Mouse (Mus musculus): ENCODE measurements at regions not wholly inside any gene's neighbourhood (a gene's known extent, or its start where the extent isn't known, plus 50 kb on each side); places are given as distances from the start of the nearest gene placed in this dataset.

DNA sequence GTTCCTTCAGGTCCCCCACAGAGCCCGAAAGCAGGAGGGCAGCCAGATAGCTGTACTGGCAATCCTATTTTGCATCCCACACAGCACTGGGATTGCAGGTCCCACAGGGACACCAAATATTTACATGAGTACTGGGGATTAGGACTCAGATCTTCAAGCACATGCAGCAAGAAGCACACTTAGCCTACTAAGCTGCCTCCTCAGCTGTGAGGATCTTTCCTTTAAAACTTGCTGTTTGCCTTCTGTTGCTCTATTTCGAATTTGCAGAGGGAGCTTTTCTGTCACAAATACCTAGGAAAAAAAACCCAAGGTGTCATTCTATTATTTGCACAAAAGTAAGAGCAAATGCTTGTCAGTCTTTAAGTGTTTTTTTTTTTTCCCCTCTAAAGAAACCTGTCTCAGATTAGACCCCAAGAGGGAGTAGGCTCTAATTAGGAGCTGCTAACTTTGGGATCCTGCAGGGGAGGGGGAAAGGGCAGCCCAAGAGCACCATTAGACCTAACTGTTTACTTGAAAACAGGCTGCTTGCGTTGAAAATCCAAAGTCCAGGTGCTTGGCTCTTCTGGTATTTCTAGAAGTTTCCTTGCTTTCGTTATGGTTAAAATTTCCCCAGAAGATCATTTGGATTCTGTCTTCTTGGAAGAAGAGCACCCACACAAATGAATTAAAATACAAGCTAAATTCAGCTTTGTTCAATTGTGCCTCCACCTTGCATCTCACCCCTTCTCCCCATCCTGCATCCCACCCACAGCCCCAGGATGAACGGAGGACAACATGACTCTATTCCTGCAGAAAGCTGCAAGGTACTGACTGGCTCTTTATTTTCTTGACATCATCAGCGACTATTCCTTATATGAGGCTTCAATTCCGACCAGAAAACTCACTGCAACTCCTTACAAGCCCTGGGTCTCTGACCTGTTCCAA, 215.5 kb downstream of the Kcnj2 start:
- DNase-seq, result no peak

- DNase-seq, result no peak
Observed at GRCm38 (mm10) chr11:111282283-111282682, 216.3 kb downstream of the Kcnj2 start.

DNA sequence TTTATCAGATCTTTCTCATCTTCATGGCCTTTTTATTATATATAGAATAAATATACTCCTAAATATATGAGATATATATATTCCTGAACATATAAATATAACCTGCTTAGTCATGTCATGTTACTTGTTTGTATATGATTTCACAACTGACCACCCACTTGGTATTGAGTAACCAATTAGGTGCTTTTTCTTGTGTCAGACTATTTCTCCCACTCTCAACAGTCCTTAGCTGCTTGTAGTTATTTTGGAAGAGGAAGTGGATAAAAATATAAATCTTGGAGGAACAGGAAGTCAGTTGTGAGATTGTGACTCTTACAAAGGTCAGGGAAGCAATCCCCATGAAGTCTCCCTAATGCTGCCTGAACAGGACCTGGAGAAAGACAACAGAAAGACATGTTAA, 224.6 kb downstream of the Kcnj2 start:
- DNase-seq, result no peak

DNA sequence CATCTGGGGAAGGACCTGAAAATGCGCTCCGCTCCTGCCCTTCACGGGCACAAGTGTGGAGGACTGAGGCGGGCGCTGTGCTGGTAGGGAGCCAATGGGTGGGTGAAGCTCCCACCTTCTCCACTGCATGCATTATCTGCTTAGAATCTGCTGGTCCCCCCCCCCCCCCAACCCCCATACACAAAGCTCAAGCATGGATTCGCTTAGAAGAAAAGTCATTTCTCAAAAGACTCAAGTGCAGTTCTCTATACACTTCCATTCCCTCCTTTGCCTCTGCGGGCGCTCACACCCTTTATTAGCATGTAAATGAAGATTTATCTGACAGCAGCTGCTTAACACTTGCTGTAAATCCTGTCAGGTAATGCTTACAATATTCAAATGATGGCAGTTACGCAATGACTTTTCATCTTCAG, 230.4 kb downstream of the Kcnj2 start:
- no peak for DNase-seq

GRCm38 (mm10) chr11:111312802-111313201, 246.8 kb downstream of the Kcnj2 start:
- no peak for DNase-seq

DNA sequence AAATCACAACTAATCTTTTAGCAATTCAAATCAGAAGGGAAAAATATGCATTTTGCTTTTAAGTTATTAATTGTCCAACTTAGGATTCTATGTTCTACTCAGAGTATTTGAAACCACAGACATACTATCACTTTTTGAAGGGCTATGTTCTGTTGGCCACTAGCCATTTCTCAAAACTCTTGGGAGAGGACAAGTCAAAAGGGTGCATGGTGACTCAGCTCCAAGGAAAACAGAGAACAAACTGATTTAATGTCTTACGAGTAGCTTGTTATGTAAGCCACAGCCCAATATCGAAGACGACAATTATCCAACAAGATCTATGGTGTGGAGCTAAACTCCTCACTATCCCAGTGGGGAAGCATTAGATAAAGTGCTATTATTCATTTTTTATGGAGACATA, 247.6 kb downstream of the Kcnj2 start:
- no peak for DNase-seq

DNA sequence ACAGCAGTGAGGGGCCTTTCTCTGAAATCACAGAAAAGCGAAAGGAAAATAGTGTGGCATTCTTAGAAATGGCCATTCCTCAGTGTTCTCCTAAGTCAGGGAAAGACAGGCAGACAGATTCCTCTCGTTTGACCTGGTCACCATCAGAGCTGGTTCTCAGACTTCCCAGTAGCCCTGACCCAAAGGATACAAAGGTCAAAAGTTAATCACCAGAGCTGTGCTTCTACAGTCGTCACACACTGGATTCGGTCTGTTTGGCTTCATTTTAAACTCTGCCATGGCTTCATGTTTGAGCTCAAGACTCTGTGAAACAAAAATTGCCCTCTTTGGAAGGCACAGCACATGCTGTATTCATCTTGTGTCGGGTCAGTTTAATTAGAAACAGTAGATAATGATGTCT, 255.6 kb downstream of the Kcnj2 start:
- DNase-seq, result no peak

GRCm38 (mm10) chr11:111324453-111325010, 258.6 kb downstream of the Kcnj2 start:
- DNase-seq, result no peak

DNA sequence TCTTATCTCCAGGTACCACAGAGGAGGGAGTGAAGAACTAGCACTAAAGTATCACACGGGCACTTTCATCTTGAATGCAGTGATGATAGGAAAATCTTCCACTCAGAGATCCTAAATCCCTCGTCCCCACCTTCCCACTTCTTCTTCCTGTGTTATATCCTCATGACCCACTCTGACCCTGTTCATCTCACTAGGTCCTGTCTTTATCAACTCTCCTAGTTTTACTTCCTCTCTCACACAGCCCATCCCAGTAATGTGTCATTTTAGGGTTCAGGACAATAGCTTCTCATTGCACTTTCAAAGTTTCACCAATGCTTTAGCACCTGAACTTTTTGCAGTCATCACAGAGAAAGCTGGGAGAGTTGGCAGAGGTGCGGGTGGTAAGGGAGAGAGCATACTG, 261.0 kb downstream of the Kcnj2 start:
- no peak for DNase-seq

- DNase-seq, result no peak
Observed at GRCm38 (mm10) chr11:111328258-111328657, 262.3 kb downstream of the Kcnj2 start.

GRCm38 (mm10) chr11:111331592-111331991, 265.6 kb downstream of the Kcnj2 start:
- DNase-seq, result no peak

DNA sequence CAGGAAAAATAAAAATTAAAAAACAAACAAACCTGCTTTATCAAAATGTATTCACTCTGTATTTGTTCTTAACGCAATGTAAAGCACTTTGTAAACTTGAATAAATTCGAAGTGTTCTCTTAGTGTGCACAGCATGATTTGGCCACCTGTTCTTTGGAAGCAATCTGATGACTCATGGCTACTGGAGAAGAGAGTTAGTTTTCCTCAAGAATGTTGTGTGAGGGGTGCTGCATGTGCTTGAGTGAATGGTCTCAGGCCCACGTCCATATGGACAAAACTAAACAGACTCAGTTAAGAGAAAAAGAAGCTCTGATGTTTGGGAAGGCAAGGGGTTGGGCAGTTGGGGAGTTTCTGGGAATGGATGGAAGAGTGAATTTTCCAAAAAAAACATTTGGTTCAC, 267.1 kb downstream of the Kcnj2 start:
- no peak for DNase-seq

- DNase-seq, result peak; percentile 6
Observed at GRCm38 (mm10) chr11:111347562-111347961, 281.6 kb downstream of the Kcnj2 start.

DNA sequence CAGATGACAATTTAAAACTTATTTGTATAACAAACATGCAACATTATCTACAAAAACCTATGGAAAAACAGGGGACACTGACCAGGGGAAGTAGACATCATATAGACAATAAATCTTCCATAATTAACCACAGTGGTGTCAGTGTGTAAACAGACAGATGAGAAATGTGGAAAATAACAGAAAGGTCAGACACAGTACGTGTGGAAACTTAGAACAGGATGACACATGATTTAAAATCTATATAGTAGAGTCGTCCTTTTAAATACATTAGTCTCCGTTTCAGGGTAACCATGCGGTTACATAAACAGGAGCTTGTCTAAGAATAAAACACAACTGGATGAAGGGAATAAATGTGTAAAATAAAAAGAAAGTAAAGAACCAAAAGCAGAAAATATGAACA, 284.1 kb downstream of the Kcnj2 start:
- DNase-seq, result no peak

- DNase-seq, result no peak
Observed at GRCm38 (mm10) chr11:111363363-111363762, 297.4 kb downstream of the Kcnj2 start.

GRCm38 (mm10) chr11:111377165-111377564, 311.2 kb downstream of the Kcnj2 start:
- DNase-seq, result no peak

DNA sequence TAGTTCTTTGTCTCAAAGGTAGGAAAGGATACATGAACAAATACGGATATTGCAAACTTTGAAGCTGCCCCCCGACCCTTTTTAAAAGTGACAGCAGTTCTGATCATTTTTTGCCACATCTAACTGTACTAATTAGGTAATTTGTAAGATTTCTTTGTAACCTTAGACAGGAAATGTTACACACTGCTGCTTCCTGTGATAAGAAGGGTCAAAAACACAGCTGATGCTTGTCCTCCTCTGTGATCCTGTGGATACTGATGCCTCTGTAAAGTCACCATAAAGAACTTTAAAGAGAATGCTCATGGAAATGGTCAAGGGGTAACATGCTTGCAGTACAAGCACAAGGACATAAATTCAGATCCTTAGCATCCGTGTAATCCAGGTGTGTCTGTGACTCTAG, 313.9 kb downstream of the Kcnj2 start:
- DNase-seq, result no peak

GRCm38 (mm10) chr11:111398706-111399105, 332.7 kb downstream of the Kcnj2 start:
- DNase-seq, result no peak

DNA sequence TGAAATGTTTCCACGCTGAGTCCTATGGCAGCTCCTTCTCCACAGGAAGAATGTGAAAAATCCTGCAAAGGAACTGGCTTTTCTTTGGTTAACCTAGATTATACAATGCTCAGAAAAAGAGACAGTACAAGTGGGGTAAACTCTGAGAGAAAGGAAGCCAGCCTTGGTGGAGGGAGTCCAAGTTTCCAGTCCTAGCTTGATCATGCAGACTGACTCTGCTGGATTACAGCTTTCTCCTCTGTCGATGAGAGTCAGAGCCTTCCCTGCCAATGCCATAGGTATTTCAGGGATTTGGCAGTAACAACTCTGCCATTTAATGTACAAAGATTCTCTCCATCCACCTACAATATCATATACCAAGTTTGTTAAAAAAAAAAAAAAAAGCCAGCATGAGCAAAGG, 343.3 kb downstream of the Kcnj2 start:
- no peak for DNase-seq

GRCm38 (mm10) chr11:111424871-111425270, 358.9 kb downstream of the Kcnj2 start:
- no peak for DNase-seq

DNA sequence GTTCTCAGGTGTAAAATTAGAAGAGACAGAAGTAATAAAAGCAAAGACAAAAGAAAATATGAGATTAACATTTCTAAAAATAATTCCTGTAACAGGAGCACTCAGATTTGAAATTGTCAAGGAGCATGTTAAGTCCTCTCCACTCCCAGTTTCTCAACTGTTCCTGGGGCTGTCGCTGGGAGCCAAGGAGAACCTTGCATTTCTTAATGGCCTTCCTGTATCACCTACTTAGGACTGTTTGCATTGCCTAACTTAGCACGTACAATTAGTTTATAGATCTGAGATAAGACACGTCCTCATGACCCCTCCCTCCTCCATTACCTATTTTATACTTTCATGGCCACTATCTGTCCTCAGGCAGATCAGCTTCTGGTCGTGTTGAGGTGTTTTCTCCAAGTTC, 360.8 kb downstream of the Kcnj2 start:
- DNase-seq, result no peak

DNA sequence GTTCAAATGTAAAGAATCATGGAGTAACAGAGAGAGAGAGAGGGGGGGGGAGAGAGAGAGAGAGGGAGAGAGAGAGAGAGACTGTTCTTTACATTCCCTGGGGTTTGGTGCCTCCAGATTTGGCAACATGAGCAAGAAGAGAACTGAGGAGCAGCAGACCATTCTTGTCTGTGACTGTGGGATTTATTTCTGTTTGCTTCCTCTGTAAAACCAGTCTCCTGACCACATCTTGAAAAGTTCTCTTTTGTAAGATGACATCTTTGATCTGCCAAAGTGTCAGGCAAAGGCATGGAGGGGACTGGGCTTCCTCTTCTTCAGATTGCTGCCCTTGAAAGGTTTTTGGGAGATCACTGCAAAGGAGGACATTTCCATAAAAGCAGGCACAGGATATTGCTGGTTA, 376.3 kb downstream of the Kcnj2 start:
- no peak for DNase-seq

GRCm38 (mm10) chr11:111443381-111443780, 377.4 kb downstream of the Kcnj2 start:
- DNase-seq, result no peak

DNA sequence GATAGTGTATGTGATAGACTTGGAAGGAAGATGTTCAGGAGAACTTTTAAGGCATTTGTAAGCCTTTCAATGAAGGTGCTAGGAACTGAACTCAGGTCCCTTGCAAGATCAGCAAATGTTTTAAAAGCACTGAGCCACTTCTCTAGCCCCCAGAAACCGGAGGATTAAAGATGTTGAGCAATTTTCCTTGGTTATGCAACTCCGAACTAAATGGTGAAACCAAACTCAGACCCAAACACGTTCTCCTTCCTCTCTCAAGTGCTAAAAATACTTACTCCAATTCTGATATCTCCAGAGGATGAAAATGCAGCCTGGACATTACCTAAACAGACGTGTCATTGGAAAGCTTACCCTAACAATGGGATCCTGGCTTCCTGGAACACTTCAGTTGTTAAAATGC, 378.8 kb downstream of the Kcnj2 start:
- no peak for DNase-seq

DNA sequence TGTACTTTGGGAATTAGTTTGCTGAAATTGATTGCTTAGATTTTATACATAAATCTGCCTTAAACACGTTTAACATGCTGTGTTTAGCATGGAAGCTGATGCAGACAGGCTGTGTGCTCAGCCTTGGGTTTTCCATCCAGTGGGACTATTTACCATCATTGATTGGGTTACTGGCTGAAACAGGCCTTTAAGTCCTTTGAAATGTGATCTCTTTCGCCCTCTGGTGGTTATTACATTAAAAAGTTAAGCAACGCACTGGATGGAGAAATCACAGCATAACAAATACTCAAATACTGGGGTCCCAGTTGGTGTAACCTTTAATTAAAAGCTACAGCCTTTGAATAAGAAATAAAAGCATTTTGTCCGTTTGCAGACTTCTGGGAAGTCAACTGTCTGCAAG, 379.8 kb downstream of the Kcnj2 start:
- peak; percentile 75 for DNase-seq
